Mouse (Mus musculus): ENCODE results near the gene Atp1b1. TPM values are rescaled to one million over a fixed set of nuclear protein-coding genes. Genes with fewer than 3 reads are reported as not detected.
A peak's percentile ranks its signal among the peaks of the same experiment; 100 is the strongest.

Gene Atp1b1
- polyA plus RNA-seq, 1 experiment = 1,191 TPM

- peaks cover 25% of the 10 kb centered on the region for H3K4me1 ChIP-seq (ENCODE audit: control insufficient read depth, insufficient read depth, low read length)
- H3K4me3 ChIP-seq (ENCODE audit: insufficient read depth, low read length) = no peak overlapping the region
- TF ChIP-seq POLR2A (IDR thresholded peaks at IDR 0.05; ENCODE audit: extremely low read depth, insufficient read depth, low read length) (no peak), CTCF (IDR thresholded peaks at IDR 0.05; ENCODE audit: extremely low read depth, insufficient read depth, low read length) (no peak)
- no peak overlapping the region for H3K27ac ChIP-seq (ENCODE audit: insufficient read depth, low read length)
These were observed 10.6 kb downstream of the Atp1b1 start for GRCm38 (mm10) chr1:164447521-164447920.

- TF ChIP-seq POLR2A (IDR thresholded peaks at IDR 0.05; ENCODE audit: extremely low read depth, insufficient read depth, low read length) (0 out of 2 replicates have a peak, but pooled peaks have one; percentile 5), CTCF (IDR thresholded peaks at IDR 0.05; ENCODE audit: extremely low read depth, insufficient read depth, low read length) (no peak)
- no peak overlapping the region for H3K4me3 ChIP-seq (ENCODE audit: insufficient read depth, low read length)
- peaks cover 27% of the 10 kb centered on the region for H3K4me1 ChIP-seq (ENCODE audit: control insufficient read depth, insufficient read depth, low read length)
- H3K27ac ChIP-seq (ENCODE audit: insufficient read depth, low read length) = no peak overlapping the region
These were observed 11.6 kb downstream of the Atp1b1 start for GRCm38 (mm10) chr1:164446535-164446934.

GRCm38 (mm10) chr1:164445620-164446162, 12.5 kb downstream of the Atp1b1 start:
- TF ChIP-seq CTCF (IDR thresholded peaks at IDR 0.05; ENCODE audit: extremely low read depth, insufficient read depth, low read length) = no peak
- TF ChIP-seq POLR2A (IDR thresholded peaks at IDR 0.05; ENCODE audit: extremely low read depth, insufficient read depth, low read length) = no peak
- H3K4me1 ChIP-seq (ENCODE audit: control insufficient read depth, insufficient read depth, low read length) = peaks cover 23% of the 10 kb centered on the region
- no peak overlapping the region for H3K4me3 ChIP-seq (ENCODE audit: insufficient read depth, low read length)
- no peak overlapping the region for H3K27ac ChIP-seq (ENCODE audit: insufficient read depth, low read length)

GRCm38 (mm10) chr1:164441408-164441974, 16.7 kb downstream of the Atp1b1 start:
- H3K4me1 ChIP-seq (ENCODE audit: control insufficient read depth, insufficient read depth, low read length) = peaks cover 12% of the 10 kb centered on the region
- H3K4me3 ChIP-seq (ENCODE audit: insufficient read depth, low read length) = no peak overlapping the region
- H3K27ac ChIP-seq (ENCODE audit: insufficient read depth, low read length) = no peak overlapping the region
- no peak for TF ChIP-seq POLR2A (IDR thresholded peaks at IDR 0.05; ENCODE audit: extremely low read depth, insufficient read depth, low read length)
- TF ChIP-seq CTCF (IDR thresholded peaks at IDR 0.05; ENCODE audit: extremely low read depth, insufficient read depth, low read length) = no peak

GRCm38 (mm10) chr1:164440708-164441407, 17.3 kb downstream of the Atp1b1 start:
- TF ChIP-seq POLR2A (IDR thresholded peaks at IDR 0.05; ENCODE audit: extremely low read depth, insufficient read depth, low read length) = no peak
- no peak for TF ChIP-seq CTCF (IDR thresholded peaks at IDR 0.05; ENCODE audit: extremely low read depth, insufficient read depth, low read length)
- H3K4me3 ChIP-seq (ENCODE audit: insufficient read depth, low read length) = no peak overlapping the region
- H3K27ac ChIP-seq (ENCODE audit: insufficient read depth, low read length) = no peak overlapping the region
- peaks cover 12% of the 10 kb centered on the region for H3K4me1 ChIP-seq (ENCODE audit: control insufficient read depth, insufficient read depth, low read length)

GRCm38 (mm10) chr1:164440230-164440629, 17.9 kb downstream of the Atp1b1 start:
- H3K4me1 ChIP-seq (ENCODE audit: control insufficient read depth, insufficient read depth, low read length) = peaks cover 10% of the 10 kb centered on the region
- no peak overlapping the region for H3K27ac ChIP-seq (ENCODE audit: insufficient read depth, low read length)
- no peak overlapping the region for H3K4me3 ChIP-seq (ENCODE audit: insufficient read depth, low read length)
- TF ChIP-seq POLR2A (IDR thresholded peaks at IDR 0.05; ENCODE audit: extremely low read depth, insufficient read depth, low read length) = 0 out of 2 replicates have a peak, but pooled peaks have one; percentile 10
- no peak for TF ChIP-seq CTCF (IDR thresholded peaks at IDR 0.05; ENCODE audit: extremely low read depth, insufficient read depth, low read length)

GRCm38 (mm10) chr1:164436749-164437148, 21.4 kb downstream of the Atp1b1 start:
- H3K4me3 ChIP-seq (ENCODE audit: insufficient read depth, low read length) = no peak overlapping the region
- H3K27ac ChIP-seq (ENCODE audit: insufficient read depth, low read length) = no peak overlapping the region
- H3K4me1 ChIP-seq (ENCODE audit: control insufficient read depth, insufficient read depth, low read length) = no peaks in the 10 kb centered on the region; the same call in none of the 2 replicates
- TF ChIP-seq CTCF (IDR thresholded peaks at IDR 0.05; ENCODE audit: extremely low read depth, insufficient read depth, low read length) = no peak
- 0 out of 2 replicates have a peak, but pooled peaks have one; percentile 13 for TF ChIP-seq POLR2A (IDR thresholded peaks at IDR 0.05; ENCODE audit: extremely low read depth, insufficient read depth, low read length)

- TF ChIP-seq CTCF (IDR thresholded peaks at IDR 0.05; ENCODE audit: extremely low read depth, insufficient read depth, low read length) (no peak), POLR2A (IDR thresholded peaks at IDR 0.05; ENCODE audit: extremely low read depth, insufficient read depth, low read length) (no peak)
- H3K4me1 ChIP-seq (ENCODE audit: control insufficient read depth, insufficient read depth, low read length) = no peaks in the 10 kb centered on the region; the same call in 1 of the 2 replicates
- no peak overlapping the region for H3K27ac ChIP-seq (ENCODE audit: insufficient read depth, low read length)
- no peak overlapping the region for H3K4me3 ChIP-seq (ENCODE audit: insufficient read depth, low read length)
These were observed 24.1 kb downstream of the Atp1b1 start for GRCm38 (mm10) chr1:164434049-164434448.

- Histone ChIP-seq H3K4me3 (ENCODE audit: insufficient read depth, low read length) (no peak overlapping the region), H3K4me1 (ENCODE audit: control insufficient read depth, insufficient read depth, low read length) (no peaks in the 10 kb centered on the region; the same call in 1 of the 2 replicates), H3K27ac (ENCODE audit: insufficient read depth, low read length) (no peak overlapping the region)
- TF ChIP-seq POLR2A (IDR thresholded peaks at IDR 0.05; ENCODE audit: extremely low read depth, insufficient read depth, low read length) (no peak), CTCF (IDR thresholded peaks at IDR 0.05; ENCODE audit: extremely low read depth, insufficient read depth, low read length) (no peak)
These were observed 25.5 kb downstream of the Atp1b1 start for GRCm38 (mm10) chr1:164432649-164433048.

Measured in cortical plate, adult 2 months (tissue).